Comparison of ENCODE assay signal across 12 mouse cellular contexts in genomic region chr11:107462478-107462877, GRCm38 (mm10). TPM values are rescaled to one million over a fixed set of nuclear protein-coding genes. Genes with fewer than 3 reads are reported as not detected.
A peak's percentile ranks its signal among the peaks of the same experiment; 100 is the strongest.
DNase-seq lines count a peak whose midpoint lies in the region; ATAC-seq and TF ChIP-seq lines count a peak whose summit lies in the region.
"Had no signal": no experiment of that assay in that cellular context is flagged by ENCODE, and none has a peak within 500 bp of the region (broad histone marks: within the 10 kb centered on the region; RNA-seq: fewer than 3 reads in every experiment).

No protein-coding gene starts in this region.

- 93% methylated on average over 3 of the region's 3 CpGs for WGBS in spleen, adult 2 months

- DNase-seq in gastrocnemius, adult 2 months, result no peak
- no peak for DNase-seq in gastrocnemius, postnatal 14 days
- DNase-seq in spleen, adult 2 months (ENCODE audit: low read depth in 1 of 2, low spot score in 2 of 2), result peak in 1 of 2 experiments; percentile 33
- DNase-seq in spleen, adult 12 weeks (ENCODE audit: low spot score), result no peak
- peak; percentile 71 for DNase-seq in thymus, postnatal 4 days
- no peak for DNase-seq in ovary, postnatal 14 days (ENCODE audit: low spot score)
- DNase-seq in frontal cortex, postnatal 10 days (ENCODE audit: low spot score in 2 of 2), result no peak
- DNase-seq: adrenal gland, adult 2 months; cerebellum, adult 8-10 months had no signal

- peaks cover 3% of the 10 kb centered on the region; the same call in 1 of the 2 replicates for H3K4me1 ChIP-seq in spleen, adult 2 months (ENCODE audit: control insufficient read depth, insufficient read depth, insufficient read length)

- H3K4me3 ChIP-seq in gastrocnemius, adult 2 months, result no peak overlapping the region
- no peak overlapping the region for H3K4me3 ChIP-seq in spleen, adult 2 months (ENCODE audit: extremely low read depth, insufficient read depth, insufficient read length)
- H3K4me3 ChIP-seq: hindbrain, embryonic 15.5 days had no signal

- TF ChIP-seq POLR2A in spleen, adult 2 months (IDR thresholded peaks at IDR 0.05; ENCODE audit: low read depth, low read length), result no peak

- H3K27me3 ChIP-seq in spleen, adult 2 months (ENCODE audit: control insufficient read depth, insufficient read depth, low read length), result no peaks in the 10 kb centered on the region
- H3K27me3 ChIP-seq: hindbrain, embryonic 15.5 days had no signal

- TF ChIP-seq CTCF in gastrocnemius, adult 2 months (IDR thresholded peaks at IDR 0.05), result peak; percentile 49; the same call in 1 of the 2 replicates
- TF ChIP-seq CTCF in spleen, adult 2 months (IDR thresholded peaks at IDR 0.05; ENCODE audit: extremely low read depth, insufficient read depth, insufficient read length, insufficient replicate concordance), result peak; percentile 52; the same call in 1 of the 2 replicates

- intact Hi-C loops in gastrocnemius, adult 2 months (cut with DNase I), result loop anchor here (5.0 kb wide), 1 partner anchor 40 kb away; no protein-coding TSS in a partner anchor
- intact Hi-C loops in gastrocnemius, postnatal 14 days (cut with DNase I; ENCODE audit: low total_unique reads), result no loop called here

- H3K27ac ChIP-seq in gastrocnemius, adult 2 months, result no peak overlapping the region
- H3K27ac ChIP-seq in spleen, adult 2 months (ENCODE audit: insufficient read depth, low read length), result no peak overlapping the region
- H3K27ac ChIP-seq: hindbrain, embryonic 15.5 days; macrophage had no signal

- no peaks in the 10 kb centered on the region for H3K36me3 ChIP-seq in spleen, adult 2 months (ENCODE audit: control insufficient read depth, insufficient read depth, low read length)
- H3K36me3 ChIP-seq: hindbrain, embryonic 15.5 days had no signal

- peak; percentile 83 for ATAC-seq in erythroblast, adult 5-6 weeks (replicated peaks; ENCODE audit: low FRiP score, poor library complexity, severe bottlenecking)

RNA-seq across cellular contexts. Expression of gene Pitpnc1, which starts 8.0 kb away (rescaled TPM):
- 100 to 1,000 TPM in 1 of 2 experiments, 10 to 100 TPM in 1; 59.4 to 114 TPM for total RNA-seq in gastrocnemius, adult 2 months (2021)
- 10 to 100 TPM; 57.4 to 66.8 TPM for total RNA-seq in gastrocnemius, postnatal 14 days (2021)
- polyA plus RNA-seq in spleen, adult 2 months (2012; rRNA removed), result 6.4 TPM in 2 replicates
- 14.4 and 15.7 TPM in 2 replicates for total RNA-seq in erythroblast, adult 5-6 weeks (2015; ENCODE audit: low replicate concordance)
- 9.8 and 20.1 TPM in 2 replicates for total RNA-seq in erythroblast, adult 5-6 weeks (2017; ENCODE audit: low replicate concordance)

RNA-seq across cellular contexts. Expression of gene Psmd12, which starts 16.8 kb away (rescaled TPM):
- total RNA-seq in gastrocnemius, adult 2 months (2021), result 100 to 1,000 TPM; 105 to 106 TPM
- total RNA-seq in gastrocnemius, postnatal 14 days (2021), result 100 to 1,000 TPM; 105 to 106 TPM
- 5.1 and 6.6 TPM in 2 replicates for polyA plus RNA-seq in spleen, adult 2 months (2012; rRNA removed)
- 27.6 and 40.2 TPM in 2 replicates for total RNA-seq in erythroblast, adult 5-6 weeks (2015; ENCODE audit: low replicate concordance)
- total RNA-seq in erythroblast, adult 5-6 weeks (2017; ENCODE audit: low replicate concordance), result 41.4 and 53.5 TPM in 2 replicates
